Mouse (Mus musculus): ENCODE data around the gene Hist2h4. TPM values are rescaled to one million over a fixed set of nuclear protein-coding genes. Genes with fewer than 3 reads are reported as not detected.

Gene Hist2h4
- polyA plus RNA-seq, 2 experiments: 6.4 to 8.5 TPM

DNA sequence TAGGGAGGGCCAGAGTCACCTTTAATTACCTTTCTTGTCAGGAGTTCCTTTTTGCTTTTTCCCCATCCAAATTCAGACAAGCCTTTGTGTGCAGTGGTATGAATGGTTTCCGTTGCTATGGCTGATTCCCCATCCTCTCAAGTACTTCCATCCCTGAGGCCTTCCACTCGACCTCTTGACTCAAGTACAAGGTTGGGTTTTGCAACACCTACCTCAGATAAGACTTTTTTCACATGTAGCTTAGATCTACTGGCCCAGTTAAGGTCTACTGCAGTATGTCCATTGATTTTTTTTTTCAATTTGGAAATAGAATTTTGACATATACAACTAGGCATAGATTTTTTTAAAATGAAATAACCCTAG, 31.4 kb downstream of the Hist2h4 start:
- no peak overlapping the region for H3K9ac ChIP-seq (ENCODE audit: low read depth, low read length, severe bottlenecking)
- WGBS: 60% methylated on average over 2 of the region's 2 CpGs
- no peak for DNase-seq (ENCODE audit: low spot score)
- H3K27ac ChIP-seq (replicated peaks; ENCODE audit: low read depth, low read length): no peak overlapping the region
- no peaks in the 10 kb centered on the region for H3K9me3 ChIP-seq (ENCODE audit: control insufficient read depth, low read length)
- no peaks in the 10 kb centered on the region for H3K4me1 ChIP-seq (ENCODE audit: control insufficient read depth, insufficient read depth, low read length)
- no peaks in the 10 kb centered on the region for H3K27me3 ChIP-seq (ENCODE audit: control insufficient read depth, insufficient read depth, low read length)
- H3K4me2 ChIP-seq (replicated peaks; ENCODE audit: low read depth, low read length, severe bottlenecking): no peak overlapping the region
- H3K4me3 ChIP-seq (replicated peaks; ENCODE audit: low read length): no peak overlapping the region
- no peak for ATAC-seq (ENCODE audit: low FRiP score, low read depth)
- H3K36me3 ChIP-seq (ENCODE audit: control insufficient read depth, insufficient read depth, low read length): no peaks in the 10 kb centered on the region
- TF ChIP-seq POLR2A (IDR thresholded peaks at IDR 0.05; ENCODE audit: borderline replicate concordance, extremely low read depth, insufficient read depth, insufficient read length): no peak

DNA sequence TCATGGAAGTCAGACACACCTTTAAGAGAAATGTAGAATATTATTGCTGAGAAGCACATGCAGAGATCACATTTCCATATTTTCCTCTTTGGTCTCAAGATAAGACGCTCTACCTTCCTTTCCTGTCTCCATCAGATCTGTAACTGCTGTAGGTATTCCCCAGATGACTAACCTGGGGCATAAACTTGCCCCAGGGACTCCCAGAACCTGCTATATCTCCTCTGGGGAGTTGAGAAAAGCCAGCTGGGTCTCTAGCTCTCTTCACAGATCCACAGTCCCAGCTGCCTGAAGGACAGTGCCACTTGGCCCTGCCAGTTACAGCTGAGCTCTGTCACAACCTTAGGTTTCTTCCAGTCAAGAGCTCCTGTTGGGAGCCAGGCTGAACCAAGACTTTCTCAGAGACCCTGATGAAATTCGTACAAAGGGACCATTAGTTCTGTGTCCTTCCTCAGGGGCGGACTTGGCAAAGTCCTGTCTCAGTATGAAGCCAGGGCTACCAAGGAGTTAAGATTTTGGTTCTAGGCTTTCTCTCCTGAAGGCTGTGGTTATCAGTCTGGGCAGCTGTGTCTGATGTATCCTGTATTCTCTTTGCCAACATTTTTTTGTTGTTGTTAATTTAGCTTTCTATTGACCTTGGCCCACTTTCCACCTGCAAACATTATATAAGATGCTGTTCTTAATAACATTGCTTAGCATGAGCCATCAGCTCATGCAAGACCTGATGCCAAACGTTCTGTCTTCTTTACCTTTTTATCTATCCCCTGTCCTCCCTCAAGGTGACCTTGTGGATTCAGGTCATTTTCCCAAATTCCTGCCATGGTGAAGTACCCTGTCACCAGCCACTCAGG, 32.0 kb downstream of the Hist2h4 start:
- Histone ChIP-seq H3K4me2 (replicated peaks; ENCODE audit: low read depth, low read length, severe bottlenecking) (no peak overlapping the region), H3K9me3 (ENCODE audit: control insufficient read depth, low read length) (no peaks in the 10 kb centered on the region), H3K4me1 (ENCODE audit: control insufficient read depth, insufficient read depth, low read length) (no peaks in the 10 kb centered on the region), H3K4me3 (replicated peaks; ENCODE audit: low read length) (no peak overlapping the region), H3K27ac (replicated peaks; ENCODE audit: low read depth, low read length) (no peak overlapping the region), H3K36me3 (ENCODE audit: control insufficient read depth, insufficient read depth, low read length) (no peaks in the 10 kb centered on the region), H3K9ac (ENCODE audit: low read depth, low read length, severe bottlenecking) (no peak overlapping the region), H3K27me3 (ENCODE audit: control insufficient read depth, insufficient read depth, low read length) (no peaks in the 10 kb centered on the region)
- no peak for TF ChIP-seq POLR2A (IDR thresholded peaks at IDR 0.05; ENCODE audit: borderline replicate concordance, extremely low read depth, insufficient read depth, insufficient read length)
- DNase-seq (ENCODE audit: low spot score): no peak
- no peak for ATAC-seq (ENCODE audit: low FRiP score, low read depth)
- 78% methylated on average over 4 of the region's 4 CpGs for WGBS

DNA sequence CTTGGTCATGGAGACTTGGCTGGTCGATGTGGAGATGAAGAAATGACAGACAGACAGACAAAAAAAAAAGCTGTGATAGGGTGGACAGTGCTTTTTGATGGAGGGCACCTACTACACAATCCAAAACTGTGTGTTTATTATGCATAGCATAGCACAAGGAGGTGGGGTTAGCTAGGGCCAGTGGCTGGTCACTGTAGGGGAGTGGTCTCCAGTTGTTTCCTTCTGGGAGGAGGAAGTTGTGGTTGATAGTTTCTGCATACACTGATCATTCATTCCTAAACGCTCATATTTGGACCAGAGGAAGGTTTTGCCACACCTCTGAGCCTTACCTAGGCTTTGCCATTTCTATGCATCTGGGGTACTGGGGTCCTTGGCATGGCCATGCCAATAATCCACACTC, 32.7 kb downstream of the Hist2h4 start:
- H3K4me2 ChIP-seq (replicated peaks; ENCODE audit: low read depth, low read length, severe bottlenecking): no peak overlapping the region
- no peaks in the 10 kb centered on the region for H3K27me3 ChIP-seq (ENCODE audit: control insufficient read depth, insufficient read depth, low read length)
- no peaks in the 10 kb centered on the region for H3K36me3 ChIP-seq (ENCODE audit: control insufficient read depth, insufficient read depth, low read length)
- no peak overlapping the region for H3K27ac ChIP-seq (replicated peaks; ENCODE audit: low read depth, low read length)
- H3K9me3 ChIP-seq (ENCODE audit: control insufficient read depth, low read length): no peaks in the 10 kb centered on the region
- DNase-seq (ENCODE audit: low spot score) (no peak), ATAC-seq (ENCODE audit: low FRiP score, low read depth) (no peak)
- WGBS: 81% methylated on average over 2 of the region's 2 CpGs
- H3K9ac ChIP-seq (ENCODE audit: low read depth, low read length, severe bottlenecking): no peak overlapping the region
- H3K4me3 ChIP-seq (replicated peaks; ENCODE audit: low read length): no peak overlapping the region
- TF ChIP-seq POLR2A (IDR thresholded peaks at IDR 0.05; ENCODE audit: borderline replicate concordance, extremely low read depth, insufficient read depth, insufficient read length): no peak
- H3K4me1 ChIP-seq (ENCODE audit: control insufficient read depth, insufficient read depth, low read length): no peaks in the 10 kb centered on the region

DNA sequence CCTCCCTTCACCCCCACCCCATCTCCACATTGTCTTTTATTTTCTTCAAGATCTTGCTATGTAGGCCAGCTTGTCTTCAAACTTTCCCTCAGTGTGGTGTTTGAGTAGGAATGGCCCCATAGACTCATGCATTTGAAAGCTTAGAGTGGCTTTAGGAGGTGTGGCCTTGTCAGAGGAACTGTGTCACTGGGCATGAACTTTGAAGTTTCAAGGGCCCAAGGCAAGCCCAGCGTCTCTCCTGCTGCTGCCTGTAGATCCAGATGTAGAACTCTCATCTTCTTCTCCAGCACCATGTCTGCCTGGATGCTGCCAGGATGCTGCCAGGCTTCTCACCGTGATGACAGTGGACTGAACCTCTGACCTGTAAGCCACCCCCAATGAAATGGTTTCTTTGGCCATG, 34.3 kb downstream of the Hist2h4 start:
- Histone ChIP-seq H3K36me3 (ENCODE audit: control insufficient read depth, insufficient read depth, low read length) (no peaks in the 10 kb centered on the region), H3K27me3 (ENCODE audit: control insufficient read depth, insufficient read depth, low read length) (no peaks in the 10 kb centered on the region), H3K27ac (replicated peaks; ENCODE audit: low read depth, low read length) (no peak overlapping the region), H3K9me3 (ENCODE audit: control insufficient read depth, low read length) (no peaks in the 10 kb centered on the region), H3K9ac (ENCODE audit: low read depth, low read length, severe bottlenecking) (no peak overlapping the region), H3K4me3 (replicated peaks; ENCODE audit: low read length) (no peak overlapping the region), H3K4me2 (replicated peaks; ENCODE audit: low read depth, low read length, severe bottlenecking) (no peak overlapping the region), H3K4me1 (ENCODE audit: control insufficient read depth, insufficient read depth, low read length) (no peaks in the 10 kb centered on the region)
- 75% methylated on average over 2 of the region's 2 CpGs for whole genome bisulfite sequencing
- ATAC-seq (ENCODE audit: low FRiP score, low read depth) (no peak), DNase-seq (ENCODE audit: low spot score) (no peak)
- no peak for TF ChIP-seq POLR2A (IDR thresholded peaks at IDR 0.05; ENCODE audit: borderline replicate concordance, extremely low read depth, insufficient read depth, insufficient read length)

DNA sequence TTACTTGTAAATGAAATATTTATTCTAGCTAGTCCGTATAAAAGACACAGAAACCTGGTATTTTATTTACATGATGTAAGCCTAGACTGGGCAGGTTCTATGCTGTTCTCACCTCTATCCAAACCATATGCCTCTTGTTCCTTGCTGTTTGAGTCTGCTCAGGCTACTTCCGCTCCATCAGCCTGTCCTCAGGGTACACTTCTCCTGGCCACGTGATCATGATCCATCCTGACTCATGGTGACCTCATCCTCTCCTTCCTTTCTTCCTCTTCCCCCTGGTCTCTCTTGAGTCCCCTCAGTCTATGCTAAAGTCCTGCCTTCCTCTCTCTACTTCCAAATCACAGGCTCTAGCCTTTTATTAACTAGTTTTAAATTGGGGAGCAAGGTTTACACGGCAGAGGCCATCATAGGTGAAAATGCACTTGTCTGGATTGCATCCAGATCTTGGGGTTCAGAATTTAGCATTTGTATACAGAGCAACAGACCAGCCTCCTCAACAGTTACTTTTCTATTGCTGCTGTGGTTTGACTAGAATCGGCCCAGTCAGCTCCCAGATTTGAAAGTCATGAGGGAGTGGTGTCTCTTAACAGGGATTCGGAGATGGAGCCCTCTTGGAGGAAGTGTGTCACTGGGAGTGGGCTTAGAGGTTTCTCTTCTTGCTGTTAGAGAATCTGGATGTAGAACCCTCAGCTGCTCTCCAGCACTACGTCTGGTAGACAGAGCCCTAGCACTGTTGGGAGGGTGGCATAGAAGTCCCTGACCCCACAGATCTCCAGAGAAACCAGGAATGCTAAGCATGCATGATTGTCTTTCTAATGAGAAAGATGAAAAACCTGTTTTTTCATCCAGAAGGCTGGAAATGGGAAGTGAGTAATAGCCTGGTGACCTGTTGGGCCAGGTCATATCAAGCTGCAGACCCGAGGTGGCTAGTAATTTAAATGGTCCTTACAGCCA, 36.1 kb downstream of the Hist2h4 start:
- no peaks in the 10 kb centered on the region for H3K36me3 ChIP-seq (ENCODE audit: control insufficient read depth, insufficient read depth, low read length)
- H3K4me2 ChIP-seq (replicated peaks; ENCODE audit: low read depth, low read length, severe bottlenecking): no peak overlapping the region
- no peak overlapping the region for H3K9ac ChIP-seq (ENCODE audit: low read depth, low read length, severe bottlenecking)
- WGBS: 59% methylated on average over 8 of the region's 8 CpGs
- no peaks in the 10 kb centered on the region for H3K9me3 ChIP-seq (ENCODE audit: control insufficient read depth, low read length)
- no peak for DNase-seq (ENCODE audit: low spot score)
- peak; percentile 54; the same call in 1 of the 2 replicates for ATAC-seq (ENCODE audit: low FRiP score, low read depth)
- peaks cover 8% of the 10 kb centered on the region for H3K4me1 ChIP-seq (ENCODE audit: control insufficient read depth, insufficient read depth, low read length)
- no peak for TF ChIP-seq POLR2A (IDR thresholded peaks at IDR 0.05; ENCODE audit: borderline replicate concordance, extremely low read depth, insufficient read depth, insufficient read length)
- H3K27me3 ChIP-seq (ENCODE audit: control insufficient read depth, insufficient read depth, low read length): no peaks in the 10 kb centered on the region
- H3K4me3 ChIP-seq (replicated peaks; ENCODE audit: low read length): no peak overlapping the region
- H3K27ac ChIP-seq (replicated peaks; ENCODE audit: low read depth, low read length): no peak overlapping the region

All from limb, embryonic 14.5 days (tissue).